Mouse (Mus musculus) G1E (cell line): ENCODE measurements around the gene Map4k4. TPM values are rescaled to one million over a fixed set of nuclear protein-coding genes. Genes with fewer than 3 reads are reported as not detected.
A peak's percentile ranks its signal among the peaks of the same experiment; 100 is the strongest.

Experiments
- ATAC-seq: 2 replicates; pipeline ENCODE4 v1.8.0; 2016; ENCODE audit warnings: mild to moderate bottlenecking; ENCODE audit not compliant: insufficient number of reproducible peaks, poor library complexity, low FRiP score, severe bottlenecking; ENCODE audit errors: extremely low read depth
- DNase-seq: peaks from one replicate; pipeline ENCODE4 v3.0.0; 2012; ENCODE audit warnings: low spot score
- H3K27me3 ChIP-seq: 2 replicates; pipeline ENCODE4 v1.6.1; 2012; ENCODE audit warnings: mild to moderate bottlenecking, low read length, inconsistent platforms; ENCODE audit not compliant: insufficient read depth
- H3K36me3 ChIP-seq: replicated peaks from 2 replicates; pipeline ENCODE3; 2012; ENCODE audit warnings: mild to moderate bottlenecking, inconsistent platforms
- H3K4me1 ChIP-seq: 2 replicates; pipeline ENCODE4 v1.6.1; 2012; ENCODE audit warnings: low read depth, low read length, inconsistent platforms, mixed read lengths; ENCODE audit not compliant: insufficient read depth
- H3K4me3 ChIP-seq: 2 replicates; pipeline ENCODE4 v1.5.1; 2012; ENCODE audit warnings: low read depth, mild to moderate bottlenecking, inconsistent platforms, low read length, moderate library complexity, mixed read lengths
- H3K9me3 ChIP-seq: replicated peaks from 2 replicates; pipeline ENCODE4 v1.6.1; 2012; ENCODE audit warnings: inconsistent platforms
- CTCF ChIP-seq: IDR thresholded peaks from 2 replicates; pipeline ENCODE4 v1.5.1; 2012; ENCODE audit warnings: low read depth, low read length, inconsistent platforms, mixed read lengths
- GATA1 ChIP-seq: IDR thresholded peaks from 2 replicates; pipeline ENCODE4 v1.6.1; 2012; ENCODE audit warnings: borderline replicate concordance, low read length, inconsistent platforms, mixed read lengths
- GATA2 ChIP-seq: IDR thresholded peaks from 2 replicates; pipeline ENCODE4 v1.6.1; 2012; ENCODE audit warnings: low read depth, low read length, inconsistent platforms, borderline replicate concordance
- POLR2AphosphoS5 ChIP-seq: IDR thresholded peaks from 2 replicates; pipeline ENCODE4 v1.6.1; 2012; ENCODE audit warnings: low read depth, low read length, inconsistent platforms; ENCODE audit not compliant: insufficient replicate concordance
- TAL1 ChIP-seq: conservative IDR thresholded peaks from 2 replicates; pipeline ENCODE4 v1.6.1; 2012; ENCODE audit warnings: low read depth, low read length, inconsistent platforms, mixed read lengths
- polyA plus RNA-seq: library from polyadenylated mRNA; stranded (reverse); fragments of >175 nt; gene quantifications from 2 replicates; pipeline ENCODE4 v1.2.3, GENCODE M21; 2012
- total RNA-seq, 2 experiments: library from RNA; stranded (forward) in 1 of 2; stranded (reverse) in 1 of 2; fragments of 200-1000 nt in 1 of 2; fragments of >200 nt in 1 of 2; fragmentation: Nextera tagmentation in 1 of 2; gene quantifications; 2 replicates each; pipeline ENCODE4 v1.2.3; 2014 to 2017

Gene Map4k4
- total and polyA plus RNA-seq, 3 experiments = 0.01 to 0.93 TPM; not detected in 1

GRCm38 (mm10) chr1:39895506-39895905 is 5.2 kb upstream of the Map4k4 start:
- no peaks in the 10 kb centered on the region for H3K4me1 ChIP-seq
- H3K4me3 ChIP-seq = no peak overlapping the region
- no peak for TF ChIP-seq TAL1
- TF ChIP-seq POLR2AphosphoS5 = no peak
- no peak for TF ChIP-seq CTCF
- TF ChIP-seq GATA1 = no peak
- no peak for TF ChIP-seq GATA2
- H3K9me3 ChIP-seq = peaks cover 15% of the 10 kb centered on the region
- peak; percentile 25; the same call in 1 of the 2 replicates for ATAC-seq
- no peaks in the 10 kb centered on the region for H3K36me3 ChIP-seq
- no peaks in the 10 kb centered on the region for H3K27me3 ChIP-seq
- no peak for DNase-seq

DNA sequence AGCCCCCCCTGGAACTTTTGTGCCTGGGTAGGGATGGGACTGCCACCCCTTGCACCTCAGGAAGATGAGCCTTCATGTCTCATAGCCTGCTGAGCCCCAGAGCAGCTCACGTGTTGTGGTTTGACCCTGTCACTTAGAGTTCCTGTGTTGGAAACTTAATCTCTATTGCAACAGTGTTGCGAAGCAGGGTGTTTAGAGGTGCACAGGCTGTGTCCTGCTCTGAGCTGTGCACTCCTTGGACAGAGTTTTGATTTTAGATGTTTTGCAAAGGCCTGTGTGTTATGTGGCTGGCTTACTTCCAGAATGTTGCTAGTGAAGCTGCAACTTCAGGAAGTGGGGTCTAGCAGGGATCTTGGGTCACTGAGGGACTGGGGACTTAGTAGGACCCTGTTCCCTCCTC is 4.1 kb upstream of the Map4k4 start:
- H3K4me3 ChIP-seq = no peak overlapping the region
- no peak for TF ChIP-seq GATA2
- no peak for TF ChIP-seq POLR2AphosphoS5
- no peak for TF ChIP-seq TAL1
- TF ChIP-seq GATA1 = no peak
- TF ChIP-seq CTCF = no peak
- H3K36me3 ChIP-seq = no peaks in the 10 kb centered on the region
- H3K9me3 ChIP-seq = peaks cover 25% of the 10 kb centered on the region
- H3K27me3 ChIP-seq = no peaks in the 10 kb centered on the region
- H3K4me1 ChIP-seq = no peaks in the 10 kb centered on the region
- ATAC-seq (no peak), DNase-seq (no peak)

- no peak for DNase-seq
- TF ChIP-seq TAL1 = no peak
- TF ChIP-seq GATA2 = no peak
- no peak for TF ChIP-seq GATA1
- TF ChIP-seq POLR2AphosphoS5 = no peak
- TF ChIP-seq CTCF = no peak
- Histone ChIP-seq H3K4me1 (no peaks in the 10 kb centered on the region), H3K9me3 (peaks cover 30% of the 10 kb centered on the region), H3K4me3 (no peak overlapping the region), H3K36me3 (no peaks in the 10 kb centered on the region), H3K27me3 (no peaks in the 10 kb centered on the region)
- no peak for ATAC-seq
Measured at GRCm38 (mm10) chr1:39898686-39899085, 2.0 kb upstream of the Map4k4 start.

DNA sequence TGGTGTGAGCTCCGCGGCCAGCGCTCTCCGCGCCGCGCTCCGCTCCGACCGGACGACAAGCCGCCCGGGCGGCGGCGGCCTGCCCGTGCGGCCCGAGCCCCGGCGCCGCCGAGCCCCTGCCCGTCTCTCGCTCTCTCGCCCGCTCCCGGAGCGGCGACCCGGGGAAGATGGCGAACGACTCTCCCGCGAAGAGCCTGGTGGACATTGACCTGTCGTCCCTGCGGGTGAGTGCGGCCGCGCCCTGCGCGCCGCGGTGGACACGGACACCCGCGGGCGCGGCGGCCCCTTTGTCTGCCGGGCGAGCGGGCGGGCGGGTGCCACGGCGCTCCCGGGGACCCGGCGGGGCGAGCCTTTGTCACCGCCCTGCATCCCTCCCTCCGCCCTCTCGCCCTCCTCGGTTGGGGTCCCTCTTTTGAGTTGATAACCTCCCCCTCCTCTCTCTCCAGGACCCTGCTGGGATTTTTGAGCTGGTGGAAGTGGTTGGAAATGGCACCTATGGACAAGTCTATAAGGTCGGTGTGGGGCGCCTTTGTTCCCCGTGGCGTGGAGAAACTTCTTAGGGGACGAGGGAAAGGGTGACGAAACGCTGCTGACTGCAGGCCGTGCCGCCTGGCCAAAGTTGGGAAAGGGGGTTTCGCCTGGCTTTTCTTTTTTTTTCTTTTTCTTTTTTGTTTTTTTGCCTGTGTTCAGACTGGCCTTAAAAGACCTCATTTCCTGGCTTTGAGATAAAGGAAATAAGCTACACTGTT is 524 bp downstream of the Map4k4 start:
- H3K9me3 ChIP-seq = peaks cover 30% of the 10 kb centered on the region
- H3K36me3 ChIP-seq = no peaks in the 10 kb centered on the region
- no peak for TF ChIP-seq TAL1
- TF ChIP-seq GATA1 = no peak
- TF ChIP-seq CTCF = no peak
- no peak for TF ChIP-seq GATA2
- TF ChIP-seq POLR2AphosphoS5 = no peak
- no peaks in the 10 kb centered on the region for H3K4me1 ChIP-seq
- H3K27me3 ChIP-seq = no peaks in the 10 kb centered on the region
- ATAC-seq (no peak), DNase-seq (no peak)
- H3K4me3 ChIP-seq = no peak overlapping the region; the same call in 1 of the 2 replicates

DNA sequence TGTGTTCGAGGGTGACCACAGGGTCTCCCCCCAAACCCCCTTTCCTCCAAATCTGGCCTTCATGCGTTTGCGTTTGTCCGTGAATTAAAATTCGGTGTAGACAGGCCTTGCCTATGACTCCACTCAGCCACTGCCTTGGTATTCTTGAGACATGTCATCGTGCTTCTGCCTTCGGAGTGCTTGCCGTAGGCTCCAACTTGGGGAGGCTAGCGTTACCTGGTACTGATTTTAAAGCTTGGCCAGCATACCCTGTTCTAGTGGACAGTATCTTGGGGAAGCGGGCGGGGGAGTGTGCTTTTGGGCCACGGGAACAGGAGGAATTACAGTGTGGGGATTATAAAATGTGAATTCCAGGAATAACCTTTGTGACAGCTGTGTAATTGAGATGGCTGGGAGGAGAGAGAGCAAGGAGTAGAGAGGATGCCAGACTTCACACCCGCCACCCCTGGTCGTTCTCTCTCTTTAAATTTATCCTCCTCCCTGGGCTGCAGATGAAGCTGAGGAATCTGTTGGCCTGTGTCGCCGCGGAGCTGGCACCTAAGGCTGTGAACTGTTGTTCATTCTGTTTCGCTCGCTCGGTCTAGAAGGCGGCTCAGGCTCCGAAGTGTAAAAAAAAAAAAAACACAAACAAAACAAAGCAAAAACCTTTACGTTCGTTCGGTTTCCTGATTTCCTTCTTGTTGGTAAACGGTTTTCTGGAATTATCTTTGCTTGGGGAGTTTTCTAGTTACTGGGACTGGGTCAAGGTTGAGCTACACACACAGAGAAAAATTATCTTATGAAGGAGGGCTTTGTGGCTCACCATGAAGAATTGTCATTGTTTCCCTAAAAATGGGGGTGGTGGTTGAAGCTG is 1.4 kb downstream of the Map4k4 start:
- Histone ChIP-seq H3K9me3 (peaks cover 30% of the 10 kb centered on the region), H3K36me3 (no peaks in the 10 kb centered on the region), H3K4me3 (no peak overlapping the region), H3K27me3 (no peaks in the 10 kb centered on the region; the same call in 1 of the 2 replicates), H3K4me1 (no peaks in the 10 kb centered on the region)
- ATAC-seq = no peak
- no peak for TF ChIP-seq CTCF
- TF ChIP-seq POLR2AphosphoS5 = no peak
- no peak for TF ChIP-seq TAL1
- no peak for TF ChIP-seq GATA1
- TF ChIP-seq GATA2 = no peak
- DNase-seq = no peak

DNA sequence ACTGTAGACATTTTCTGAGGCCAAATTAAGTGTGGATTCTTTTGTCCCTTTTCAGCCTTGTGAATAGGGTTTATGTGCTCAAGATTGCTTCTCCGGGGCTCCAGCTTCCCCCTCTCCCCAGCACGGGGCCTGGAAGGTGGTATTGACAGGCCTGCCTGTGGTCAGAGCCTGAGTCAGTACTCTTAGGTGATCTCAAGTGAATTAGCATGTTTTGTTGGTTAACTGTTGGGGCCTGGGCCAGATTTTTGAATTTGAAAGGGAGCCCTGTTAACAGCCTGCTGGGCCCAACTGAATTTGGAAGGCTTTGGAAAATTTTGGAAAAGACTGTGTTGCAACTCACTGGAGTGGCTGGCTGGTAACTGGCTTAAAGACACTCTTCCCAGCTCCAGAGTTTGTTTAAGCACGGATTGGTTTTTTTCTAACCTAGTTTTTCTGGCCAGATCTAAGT is 2.0 kb downstream of the Map4k4 start:
- H3K4me3 ChIP-seq = no peak overlapping the region

More for the DNA sequence above, 2.0 kb downstream of the Map4k4 start:
- no peaks in the 10 kb centered on the region; the same call in 1 of the 2 replicates for H3K27me3 ChIP-seq
- no peak for DNase-seq
- no peak for TF ChIP-seq CTCF
- TF ChIP-seq GATA2 = no peak
- no peak for TF ChIP-seq GATA1
- TF ChIP-seq POLR2AphosphoS5 = no peak
- no peak for TF ChIP-seq TAL1
- no peak for ATAC-seq
- no peaks in the 10 kb centered on the region for H3K4me1 ChIP-seq
- no peaks in the 10 kb centered on the region for H3K36me3 ChIP-seq
- peaks cover 25% of the 10 kb centered on the region for H3K9me3 ChIP-seq
